Mouse (Mus musculus) cortical plate, adult 2 months (tissue): ENCODE results near the gene Frmd4a.

ENCODE experiments used
- CTCF ChIP-seq: fragments of 200-500 bp; IDR thresholded peaks from 2 replicates; pipeline ENCODE4 v1.5.1; 2011; ENCODE audit warnings: mild to moderate bottlenecking, control low read depth, low read length; ENCODE audit not compliant: insufficient read depth; ENCODE audit errors: extremely low read depth
- POLR2A ChIP-seq: fragments of 200-500 bp; IDR thresholded peaks from 2 replicates; pipeline ENCODE4 v1.6.1; 2011; ENCODE audit warnings: mild to moderate bottlenecking, low read length, control low read depth; ENCODE audit not compliant: insufficient read depth; ENCODE audit errors: extremely low read depth

DNA sequence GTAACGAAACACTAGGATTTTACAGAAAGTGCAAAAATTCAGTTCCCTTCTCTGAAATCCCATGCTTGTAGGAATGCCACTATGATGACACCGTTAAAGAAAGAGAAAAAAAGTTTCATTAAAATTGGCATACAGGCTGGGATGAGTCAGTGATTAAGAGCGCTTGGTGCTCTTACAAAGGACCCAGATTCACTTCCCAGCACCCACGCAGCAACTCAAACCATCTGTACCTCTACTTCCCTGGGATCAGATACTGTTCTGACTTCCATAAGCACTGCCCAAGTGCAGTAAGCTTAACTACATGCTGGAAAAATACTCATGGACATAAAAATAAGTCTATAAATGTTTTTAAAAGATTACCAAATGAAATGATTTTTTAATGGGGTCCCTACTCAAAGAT lies 599.5 kb downstream of the Frmd4a start:
- TF ChIP-seq CTCF (no peak), POLR2A (no peak)
